Mouse (Mus musculus) bone marrow macrophage, adult 2 months (primary cell): ENCODE measurements around the gene Schip1. TPM values are rescaled to one million over a fixed set of nuclear protein-coding genes. Genes with fewer than 3 reads are reported as not detected.

Source experiments
- H3K27ac ChIP-seq: 2 replicates; pipeline ENCODE4 v1.5.1; 2012; ENCODE audit warnings: low read depth, low read length; ENCODE audit not compliant: insufficient read depth
- H3K4me1 ChIP-seq: 2 replicates; pipeline ENCODE4 v1.6.1; 2012; ENCODE audit warnings: low read length; ENCODE audit not compliant: control insufficient read depth, insufficient read depth
- H3K4me3 ChIP-seq: 2 replicates; pipeline ENCODE4 v1.5.1; 2012; ENCODE audit warnings: mild to moderate bottlenecking, low read length, moderate library complexity; ENCODE audit not compliant: insufficient read depth
- CTCF ChIP-seq: IDR thresholded peaks from 2 replicates; pipeline ENCODE4 v1.5.1; 2012; ENCODE audit warnings: low read depth, mild to moderate bottlenecking, low read length, moderate library complexity
- POLR2A ChIP-seq: IDR thresholded peaks from 2 replicates; pipeline ENCODE4 v1.6.1; 2012; ENCODE audit warnings: mild to moderate bottlenecking, low read depth, low read length, borderline replicate concordance
- polyA plus RNA-seq: library from polyadenylated mRNA; stranded (reverse); fragments of >200 nt; gene quantifications from 2 replicates; pipeline ENCODE4 v1.2.4, GENCODE M21; 2012; ENCODE audit not compliant: missing spikeins, insufficient read depth, insufficient read length

The Schip1 gene
- polyA plus RNA-seq, 1 experiment = not detected

DNA sequence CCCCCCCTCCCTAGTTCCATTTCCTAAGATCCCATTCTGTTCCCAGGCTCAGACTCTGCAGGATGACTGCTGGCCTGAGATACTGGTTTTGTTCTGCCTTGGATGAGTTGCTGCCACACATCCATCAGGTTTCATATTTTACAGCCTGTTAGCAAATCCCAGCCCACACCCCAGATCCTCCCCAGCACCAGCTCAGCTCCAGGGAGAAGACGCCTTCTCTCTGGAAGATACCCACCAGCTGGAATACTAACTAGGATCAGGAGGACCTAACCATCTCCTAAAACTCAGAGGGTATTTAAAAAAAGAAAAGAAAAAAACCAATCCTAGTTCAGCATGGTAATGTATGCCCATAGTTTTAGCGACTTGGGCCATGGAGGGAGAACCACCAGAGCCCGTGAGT lies 585.6 kb downstream of the Schip1 start:
- Histone ChIP-seq H3K4me3 (no peak overlapping the region), H3K4me1 (no peaks in the 10 kb centered on the region), H3K27ac (no peak overlapping the region)
- no peak for TF ChIP-seq POLR2A
- no peak for TF ChIP-seq CTCF

DNA sequence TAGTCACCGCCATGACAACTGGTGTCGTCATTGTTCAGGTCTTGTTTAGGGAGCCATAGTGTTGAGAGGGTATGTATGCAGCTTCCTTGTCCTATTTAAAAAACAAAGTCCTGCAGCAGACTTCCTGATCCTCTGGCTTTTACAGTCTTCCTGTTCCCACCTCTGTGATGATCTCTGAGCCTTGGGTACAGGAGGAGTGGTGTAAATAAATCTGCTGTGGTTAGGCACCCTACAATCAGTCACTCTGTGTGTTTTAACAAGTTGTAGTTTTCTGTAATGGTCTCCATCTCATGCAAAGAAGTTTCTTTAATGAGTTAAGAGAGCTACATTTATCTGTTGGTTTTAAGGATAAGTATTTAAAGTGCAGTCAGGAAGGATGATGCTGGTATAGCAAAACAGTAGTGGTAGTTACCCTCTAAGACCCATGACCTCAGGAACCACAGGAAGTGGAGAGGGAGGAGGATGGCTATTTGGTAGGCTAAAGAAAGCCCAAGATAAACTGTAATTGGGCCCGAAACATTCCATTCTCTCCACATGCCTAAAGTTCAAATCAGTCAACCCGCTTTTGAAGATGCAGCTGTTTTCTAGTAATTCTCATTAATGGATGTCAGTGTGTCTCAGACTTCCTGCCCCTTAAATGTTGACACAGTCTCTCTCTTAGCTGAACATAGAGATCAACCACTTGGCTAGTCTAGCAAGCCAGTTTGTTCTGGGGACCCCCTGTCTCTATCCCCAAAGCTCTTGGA lies 592.2 kb downstream of the Schip1 start:
- no peak overlapping the region for H3K4me3 ChIP-seq
- no peak for TF ChIP-seq POLR2A
- TF ChIP-seq CTCF = no peak
- H3K4me1 ChIP-seq = no peaks in the 10 kb centered on the region
- H3K27ac ChIP-seq = no peak overlapping the region

DNA sequence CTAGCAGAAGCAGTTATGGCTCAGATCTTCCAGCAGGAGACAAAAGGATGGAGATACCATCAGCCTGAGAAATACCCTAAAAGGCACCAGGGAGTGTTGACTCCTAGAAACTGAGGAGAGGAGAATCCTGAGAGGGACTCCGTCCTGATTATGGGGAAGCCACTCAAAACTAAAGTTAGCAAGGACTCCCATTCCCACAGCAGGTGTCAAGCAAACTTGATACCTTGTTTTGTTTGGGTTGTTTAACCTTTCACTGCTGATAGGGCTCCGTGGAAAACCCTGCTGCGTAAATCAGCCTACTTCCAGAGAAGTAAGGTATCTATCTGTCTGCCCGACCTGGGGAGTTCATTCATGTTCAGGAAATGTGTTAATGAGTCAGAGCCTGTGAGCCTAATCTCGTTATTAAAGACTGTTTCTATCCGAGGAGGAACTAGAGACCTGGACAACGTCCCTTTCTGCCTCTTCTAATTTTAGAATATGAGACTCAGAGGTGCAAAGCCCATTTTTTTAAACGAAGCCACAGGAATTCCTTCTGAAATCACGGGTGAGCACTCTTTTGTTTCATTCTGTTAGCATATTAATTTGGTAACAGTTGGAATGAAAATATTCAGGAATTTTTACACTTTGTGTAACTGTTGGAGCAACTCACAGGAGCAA lies 593.1 kb downstream of the Schip1 start:
- no peak for TF ChIP-seq CTCF
- no peak for TF ChIP-seq POLR2A
- Histone ChIP-seq H3K4me3 (no peak overlapping the region), H3K4me1 (no peaks in the 10 kb centered on the region), H3K27ac (no peak overlapping the region)

DNA sequence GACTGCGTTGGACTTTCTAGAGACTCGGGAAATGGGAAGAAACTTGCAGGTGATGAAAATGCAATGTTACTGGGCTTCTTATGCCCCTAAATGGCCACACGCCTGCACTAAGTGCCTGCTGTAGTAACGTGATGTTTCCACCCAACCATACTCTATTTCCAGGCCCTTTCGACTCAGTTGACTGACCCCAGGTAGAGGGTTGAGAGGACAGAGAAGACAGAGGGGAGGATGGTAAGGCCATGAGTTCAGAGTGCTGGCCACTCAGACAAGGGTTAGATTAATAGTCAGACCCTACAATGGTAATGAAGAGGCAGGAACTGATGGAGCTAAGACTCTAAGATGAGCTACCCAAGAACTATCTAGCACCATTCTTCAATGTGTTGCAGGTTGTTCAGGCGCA lies 595.4 kb downstream of the Schip1 start:
- Histone ChIP-seq H3K4me3 (no peak overlapping the region), H3K4me1 (no peaks in the 10 kb centered on the region), H3K27ac (no peak overlapping the region)
- no peak for TF ChIP-seq CTCF
- TF ChIP-seq POLR2A = no peak

DNA sequence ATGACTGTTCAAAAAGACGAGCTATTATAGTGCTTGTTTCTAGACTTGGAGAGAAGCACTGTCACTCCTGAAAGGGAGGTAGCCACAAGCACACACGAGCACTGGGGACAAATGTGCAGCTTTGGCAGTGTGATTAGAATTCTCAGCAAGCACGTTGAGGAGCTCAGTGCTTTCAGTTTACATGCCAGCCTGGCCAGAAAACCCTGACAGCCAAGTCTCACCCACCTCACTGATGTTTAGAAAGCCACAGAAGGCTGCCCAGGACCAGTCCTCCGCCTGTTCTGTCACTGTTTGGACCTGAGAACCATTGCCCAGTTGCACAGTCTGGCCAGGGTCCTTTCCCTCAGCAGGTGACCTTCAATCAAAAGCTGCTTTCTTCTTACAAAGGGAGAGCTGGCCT lies 595.9 kb downstream of the Schip1 start:
- Histone ChIP-seq H3K27ac (no peak overlapping the region), H3K4me3 (no peak overlapping the region), H3K4me1 (no peaks in the 10 kb centered on the region)
- TF ChIP-seq CTCF = no peak

DNA sequence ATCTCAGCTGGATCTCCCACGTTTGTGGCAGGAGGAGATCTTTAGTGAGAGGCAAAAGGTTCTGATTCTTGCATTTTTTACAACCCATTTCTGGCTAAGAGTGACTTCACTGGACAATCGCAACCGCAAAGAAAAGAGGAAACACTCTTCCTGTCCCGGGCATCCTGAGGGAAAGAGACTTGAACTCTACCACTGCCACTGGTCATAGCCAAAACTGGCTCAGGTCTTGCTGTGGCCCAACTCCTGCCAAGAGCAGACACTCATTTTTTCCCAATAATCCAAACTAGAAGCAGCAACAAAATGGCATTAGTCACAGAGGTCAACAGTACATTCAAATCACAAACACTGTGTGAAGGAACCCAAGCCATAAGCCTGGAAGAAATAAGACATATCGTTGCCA lies 597.8 kb downstream of the Schip1 start:
- Histone ChIP-seq H3K27ac (no peak overlapping the region), H3K4me3 (no peak overlapping the region), H3K4me1 (no peaks in the 10 kb centered on the region)
- TF ChIP-seq CTCF = no peak
- TF ChIP-seq POLR2A = no peak

DNA sequence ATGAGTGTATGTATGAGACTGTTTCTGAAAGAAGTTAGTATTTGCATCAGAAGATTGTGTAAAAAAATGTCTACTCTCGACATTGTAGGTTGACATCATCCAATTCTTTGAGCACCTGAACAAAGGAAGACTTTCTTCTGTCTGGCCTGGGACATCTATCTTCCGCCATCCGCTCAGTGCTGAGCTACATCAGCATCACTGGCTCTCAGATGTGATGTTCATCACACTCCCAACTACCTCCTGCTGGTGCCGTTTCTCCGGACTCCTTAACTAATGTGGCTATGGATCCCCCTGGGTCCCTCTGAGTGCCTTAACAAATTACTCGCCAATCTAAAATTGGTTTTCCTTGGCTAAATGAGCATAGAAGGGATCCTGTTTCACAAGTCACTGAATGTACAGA lies 599.7 kb downstream of the Schip1 start:
- Histone ChIP-seq H3K27ac (no peak overlapping the region), H3K4me1 (no peaks in the 10 kb centered on the region), H3K4me3 (no peak overlapping the region)
- no peak for TF ChIP-seq POLR2A
- no peak for TF ChIP-seq CTCF

DNA sequence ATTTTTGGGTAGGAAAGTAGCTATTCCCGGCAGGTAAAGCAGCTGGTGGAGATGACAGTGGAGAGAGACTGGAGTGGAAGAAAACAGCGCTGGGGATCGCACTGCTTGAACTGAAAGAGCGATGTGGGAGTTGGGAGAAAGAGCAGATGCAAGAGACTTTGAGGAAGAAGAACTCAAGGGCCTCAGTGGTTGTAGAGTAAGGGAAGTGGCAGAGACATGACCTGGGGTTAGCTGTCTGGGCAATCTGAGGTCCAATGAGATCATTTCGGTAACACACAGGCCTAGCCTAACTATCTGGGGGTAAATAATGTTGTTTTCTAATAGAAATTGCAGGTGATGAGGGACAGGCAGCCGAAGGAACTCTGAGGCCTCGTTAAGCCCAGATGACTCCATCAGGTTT lies 601.8 kb downstream of the Schip1 start:
- Histone ChIP-seq H3K27ac (no peak overlapping the region), H3K4me3 (no peak overlapping the region), H3K4me1 (no peaks in the 10 kb centered on the region)
- TF ChIP-seq CTCF (no peak), POLR2A (no peak)

DNA sequence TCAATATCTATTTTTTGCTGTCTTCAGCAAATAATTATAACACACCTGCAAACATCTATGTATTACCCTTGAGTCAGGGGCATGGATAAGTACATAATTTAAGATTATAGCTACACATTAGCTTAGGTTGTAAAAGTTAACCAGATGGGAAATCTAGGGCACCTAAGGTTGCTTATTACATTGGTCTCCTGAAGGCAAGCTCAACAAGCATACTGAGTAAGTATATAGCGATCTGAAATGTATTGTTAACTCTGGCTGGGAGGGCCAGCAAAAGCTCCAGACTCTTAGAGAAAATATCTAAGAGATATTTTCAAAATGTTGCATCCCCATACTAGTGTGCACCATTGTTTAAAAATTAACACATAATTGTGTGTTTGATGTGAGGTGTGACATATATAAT lies 603.2 kb downstream of the Schip1 start:
- TF ChIP-seq CTCF = no peak
- no peak overlapping the region for H3K27ac ChIP-seq
- no peaks in the 10 kb centered on the region for H3K4me1 ChIP-seq

DNA sequence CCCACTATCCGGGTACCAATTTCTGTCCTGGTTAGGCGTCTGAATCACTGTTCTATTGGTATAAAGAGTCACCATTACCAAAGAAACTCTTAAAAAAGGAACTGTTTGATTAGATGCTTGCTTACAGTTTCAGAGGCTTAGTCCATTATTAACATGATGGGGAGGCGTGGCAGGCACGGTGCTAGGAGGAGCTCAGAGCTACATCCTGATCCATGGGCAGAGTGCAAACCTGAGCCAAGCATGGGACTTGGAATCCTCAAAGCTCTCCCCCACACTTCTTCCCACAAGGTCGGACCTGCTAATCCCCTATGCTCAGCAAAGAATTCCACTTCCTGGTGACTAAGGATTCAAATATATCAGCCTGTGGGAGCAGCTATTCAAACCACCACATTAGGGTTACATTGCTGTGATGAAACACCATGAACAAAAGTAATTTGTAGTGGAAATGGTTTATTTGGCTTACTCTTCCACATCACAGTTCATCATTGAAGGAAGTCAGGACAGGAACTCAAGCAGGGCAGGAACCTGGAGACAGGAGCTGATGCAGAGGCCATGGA lies 604.9 kb downstream of the Schip1 start:
- no peak overlapping the region for H3K4me3 ChIP-seq
- no peaks in the 10 kb centered on the region for H3K4me1 ChIP-seq
- H3K27ac ChIP-seq = no peak overlapping the region
- TF ChIP-seq POLR2A (no peak), CTCF (no peak)

More for the DNA sequence above, 603.2 kb downstream of the Schip1 start:
- H3K4me3 ChIP-seq = no peak overlapping the region
